Mouse (Mus musculus): Measurements from ENCODE around the gene Mageb18. TPM values are rescaled to one million over a fixed set of nuclear protein-coding genes. Genes with fewer than 3 reads are reported as not detected.
"Not testable (repeated sequence)": the region's sequence is repeated elsewhere in the genome, so short reads cannot be mapped to it uniquely, and the experiment has no call there.

Gene Mageb18
- not detected in 2 replicates for polyA plus RNA-seq (2015; fragmentation: Nextera tagmentation; extraction: Ambion mirVana)

DNA sequence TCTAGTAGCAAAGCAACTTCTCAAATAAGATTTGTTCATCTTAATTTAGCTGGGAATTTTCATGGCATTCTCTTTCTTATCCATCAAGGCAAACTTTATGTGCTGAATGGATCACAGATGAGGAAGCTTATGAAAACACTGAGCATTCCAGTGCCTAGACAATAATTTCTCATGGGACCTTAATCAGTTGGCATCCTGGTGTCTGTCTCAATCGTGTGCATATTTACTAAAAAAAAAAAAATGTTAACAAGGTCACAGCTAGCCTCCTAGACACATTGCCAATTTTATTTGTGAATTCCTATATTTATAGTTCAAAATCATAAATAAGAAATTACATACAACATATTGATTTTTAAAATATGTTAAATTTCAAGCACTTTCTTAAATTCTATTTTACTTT is at the start of gene Mageb18:
Gene Mageb18 (minus strand): TSS at position 101 of the 400 bp plus-strand sequence.
- H3K36me3 ChIP-seq (replicated peaks; ENCODE audit: insufficient read depth, low read length), result no peaks in the 10 kb centered on the region
- no peaks in the 10 kb centered on the region for H3K9me3 ChIP-seq (ENCODE audit: low read length)
- no peak within 1 kb of the TSS for H3K4me2 ChIP-seq (ENCODE audit: low read depth, low read length)
- H3K27ac ChIP-seq (ENCODE audit: low read depth), result no peak within 1 kb of the TSS
- ATAC-seq (no peak), DNase-seq (no peak)
- no peak for TF ChIP-seq EP300 (IDR thresholded peaks at IDR 0.05; ENCODE audit: low read depth)
- no peak for TF ChIP-seq CTCF (IDR thresholded peaks at IDR 0.05; ENCODE audit: low read depth)
- no peaks in the 10 kb centered on the region for H3K4me1 ChIP-seq (ENCODE audit: insufficient read depth)
- H3K4me3 ChIP-seq (ENCODE audit: low read depth, low read length), result no peak within 1 kb of the TSS
- 60% methylated on average over 1 of the region's 1 CpGs for WGBS (ENCODE audit: insufficient replicate concordance)
- H3K27me3 ChIP-seq (ENCODE audit: insufficient read depth, low read length), result no peaks in the 10 kb centered on the region
- H3K9ac ChIP-seq (replicated peaks), result no peak within 1 kb of the TSS

DNA sequence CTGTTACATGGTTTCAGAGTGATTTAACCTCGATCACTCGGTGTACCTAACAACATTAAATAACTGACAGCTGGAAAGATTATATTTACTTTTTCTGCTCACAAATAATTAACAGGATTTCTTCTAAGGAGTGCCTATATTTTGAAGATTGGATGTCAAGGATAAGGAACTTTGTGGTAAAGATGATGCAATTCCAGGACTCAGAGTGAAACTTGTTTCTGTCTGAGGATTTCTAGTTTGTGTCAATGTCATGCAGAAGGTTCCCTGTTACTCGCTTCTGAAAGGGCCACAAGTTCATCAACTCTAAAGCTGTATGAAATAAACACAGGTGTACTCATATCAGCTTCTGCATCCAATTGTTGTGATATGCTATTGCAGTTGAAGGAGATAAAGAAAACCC is 13.4 kb upstream of the Mageb18 start:
- 74% methylated on average over 3 of the region's 3 CpGs for WGBS (ENCODE audit: insufficient replicate concordance)

GRCm38 (mm10) chrX:92610466-92610865 is 11.1 kb upstream of the Mageb18 start:
- TF ChIP-seq CTCF (IDR thresholded peaks at IDR 0.05; ENCODE audit: low read depth) (no peak), EP300 (IDR thresholded peaks at IDR 0.05; ENCODE audit: low read depth) (no peak)
- no peaks in the 10 kb centered on the region for H3K4me1 ChIP-seq (ENCODE audit: insufficient read depth)
- no peak for DNase-seq
- no peak overlapping the region for H3K4me2 ChIP-seq (ENCODE audit: low read depth, low read length)
- no peaks in the 10 kb centered on the region for H3K9me3 ChIP-seq (ENCODE audit: low read length)
- no peak for ATAC-seq
- no peak overlapping the region for H3K9ac ChIP-seq (replicated peaks)
- H3K27ac ChIP-seq (ENCODE audit: low read depth), result no peak overlapping the region
- H3K36me3 ChIP-seq (replicated peaks; ENCODE audit: insufficient read depth, low read length), result no peaks in the 10 kb centered on the region
- H3K27me3 ChIP-seq (ENCODE audit: insufficient read depth, low read length), result no peaks in the 10 kb centered on the region
- H3K4me3 ChIP-seq (ENCODE audit: low read depth, low read length), result no peak overlapping the region
- WGBS (ENCODE audit: insufficient replicate concordance), result 60% methylated on average over 3 of the region's 3 CpGs

More for the DNA sequence above, 13.4 kb upstream of the Mageb18 start:
- Histone ChIP-seq H3K4me2 (ENCODE audit: low read depth, low read length) (no peak overlapping the region), H3K36me3 (replicated peaks; ENCODE audit: insufficient read depth, low read length) (no peaks in the 10 kb centered on the region), H3K27ac (ENCODE audit: low read depth) (no peak overlapping the region), H3K9ac (replicated peaks) (no peak overlapping the region), H3K4me1 (ENCODE audit: insufficient read depth) (no peaks in the 10 kb centered on the region), H3K4me3 (ENCODE audit: low read depth, low read length) (no peak overlapping the region), H3K27me3 (ENCODE audit: insufficient read depth, low read length) (no peaks in the 10 kb centered on the region), H3K9me3 (ENCODE audit: low read length) (no peaks in the 10 kb centered on the region)
- ATAC-seq, result no peak
- TF ChIP-seq CTCF (IDR thresholded peaks at IDR 0.05; ENCODE audit: low read depth) (no peak), EP300 (IDR thresholded peaks at IDR 0.05; ENCODE audit: low read depth) (no peak)
- no peak for DNase-seq

- Histone ChIP-seq H3K9ac (replicated peaks) (no peak overlapping the region), H3K36me3 (replicated peaks; ENCODE audit: insufficient read depth, low read length) (no peaks in the 10 kb centered on the region), H3K4me3 (ENCODE audit: low read depth, low read length) (no peak overlapping the region), H3K4me2 (ENCODE audit: low read depth, low read length) (no peak overlapping the region), H3K9me3 (ENCODE audit: low read length) (no peaks in the 10 kb centered on the region), H3K27me3 (ENCODE audit: insufficient read depth, low read length) (no peaks in the 10 kb centered on the region), H3K4me1 (ENCODE audit: insufficient read depth) (no peaks in the 10 kb centered on the region), H3K27ac (ENCODE audit: low read depth) (no peak overlapping the region)
- TF ChIP-seq CTCF (IDR thresholded peaks at IDR 0.05; ENCODE audit: low read depth) (peak; percentile 38), EP300 (IDR thresholded peaks at IDR 0.05; ENCODE audit: low read depth) (no peak)
- 24% methylated on average over 4 of the region's 4 CpGs for WGBS (ENCODE audit: insufficient replicate concordance)
- no peak for ATAC-seq
- peak; percentile 11 for DNase-seq
Measured at GRCm38 (mm10) chrX:92597324-92597723, 2.0 kb downstream of the Mageb18 start.

- no peak overlapping the region for H3K4me3 ChIP-seq (ENCODE audit: low read depth, low read length)
- TF ChIP-seq EP300 (IDR thresholded peaks at IDR 0.05; ENCODE audit: low read depth) (no peak), CTCF (IDR thresholded peaks at IDR 0.05; ENCODE audit: low read depth) (no peak)
- DNase-seq, result no peak
- 53% methylated on average over 1 of the region's 1 CpGs for WGBS (ENCODE audit: insufficient replicate concordance)
- no peak for ATAC-seq
- no peaks in the 10 kb centered on the region for H3K36me3 ChIP-seq (replicated peaks; ENCODE audit: insufficient read depth, low read length)
- H3K9ac ChIP-seq (replicated peaks), result no peak overlapping the region
- H3K27me3 ChIP-seq (ENCODE audit: insufficient read depth, low read length), result no peaks in the 10 kb centered on the region
- H3K27ac ChIP-seq (ENCODE audit: low read depth), result no peak overlapping the region
- H3K4me1 ChIP-seq (ENCODE audit: insufficient read depth), result no peaks in the 10 kb centered on the region
- H3K4me2 ChIP-seq (ENCODE audit: low read depth, low read length), result no peak overlapping the region
- no peaks in the 10 kb centered on the region for H3K9me3 ChIP-seq (ENCODE audit: low read length)
Measured at GRCm38 (mm10) chrX:92527826-92528225, 71.5 kb downstream of the Mageb18 start.

DNA sequence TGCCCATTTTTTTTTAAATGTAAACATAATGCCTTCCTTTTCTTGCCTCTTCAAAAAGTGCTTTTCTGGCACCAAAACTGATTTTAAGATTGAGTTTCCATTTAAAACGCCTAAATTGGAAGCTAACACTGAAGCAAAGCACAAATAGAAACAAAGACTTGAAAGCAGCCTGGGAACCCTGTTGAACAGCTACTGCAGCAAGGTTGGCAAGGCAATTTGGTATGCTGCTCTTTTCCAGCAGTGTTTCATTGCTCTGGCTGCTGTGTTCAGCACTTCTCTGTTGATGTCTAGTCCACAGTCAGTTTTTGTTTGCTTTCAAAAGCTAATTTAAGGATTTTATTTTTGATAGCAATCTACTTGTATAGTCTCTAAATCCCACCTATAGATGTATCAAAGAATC is 101.1 kb downstream of the Mageb18 start:
- Histone ChIP-seq H3K27ac (ENCODE audit: low read depth) (no peak overlapping the region), H3K4me3 (ENCODE audit: low read depth, low read length) (no peak overlapping the region)
- 28% methylated on average over 1 of the region's 1 CpGs for WGBS (ENCODE audit: insufficient replicate concordance)

GRCm38 (mm10) chrX:92489649-92490048 is 109.7 kb downstream of the Mageb18 start, which contains the start of gene Gm5941:
Gene Gm5941 (plus strand): TSS chrX:92489949.
- H3K4me2 ChIP-seq (ENCODE audit: low read depth, low read length); ATAC-seq; H3K4me3 ChIP-seq (ENCODE audit: low read depth, low read length); H3K27ac ChIP-seq (ENCODE audit: low read depth); H3K9me3 ChIP-seq (ENCODE audit: low read length); H3K27me3 ChIP-seq (ENCODE audit: insufficient read depth, low read length); H3K36me3 ChIP-seq (replicated peaks; ENCODE audit: insufficient read depth, low read length); DNase-seq; H3K9ac ChIP-seq (replicated peaks); H3K4me1 ChIP-seq (ENCODE audit: insufficient read depth): not testable (repeated sequence)
- 77% methylated on average over 4 of the region's 4 CpGs for WGBS (ENCODE audit: insufficient replicate concordance)

More for the DNA sequence above, 101.1 kb downstream of the Mageb18 start:
- ATAC-seq (no peak), DNase-seq (no peak)
- H3K9ac ChIP-seq (replicated peaks), result no peak overlapping the region
- no peaks in the 10 kb centered on the region for H3K36me3 ChIP-seq (replicated peaks; ENCODE audit: insufficient read depth, low read length)
- no peak overlapping the region for H3K4me2 ChIP-seq (ENCODE audit: low read depth, low read length)
- TF ChIP-seq EP300 (IDR thresholded peaks at IDR 0.05; ENCODE audit: low read depth), result no peak
- TF ChIP-seq CTCF (IDR thresholded peaks at IDR 0.05; ENCODE audit: low read depth), result no peak
- no peaks in the 10 kb centered on the region for H3K27me3 ChIP-seq (ENCODE audit: insufficient read depth, low read length)
- no peaks in the 10 kb centered on the region for H3K4me1 ChIP-seq (ENCODE audit: insufficient read depth)
- H3K9me3 ChIP-seq (ENCODE audit: low read length), result no peaks in the 10 kb centered on the region

Data from liver, postnatal 0 days (tissue).